Mouse (Mus musculus) intestine, postnatal 0 days (tissue): ENCODE data around the gene Zfp972. TPM values are rescaled to one million over a fixed set of nuclear protein-coding genes. Genes with fewer than 3 reads are reported as not detected.

ENCODE experiments used
- polyA plus RNA-seq: library from polyadenylated mRNA; unstranded; fragments of >200 nt; fragmentation: Nextera tagmentation; extraction: Ambion mirVana; gene quantifications from 2 replicates; pipeline ENCODE4 v1.2.1, GENCODE M21; 2015

Gene Zfp972
- polyA plus RNA-seq, 1 experiment from 2014 or later: 1.1 TPM

Other genes with a start within 250 kb of the Zfp972 start
- 1.5 and 1.6 TPM in 2 replicates for gene Gm14322, start 166.3 kb downstream of the Zfp972 start, polyA plus RNA-seq
- 14.1 and 14.8 TPM in 2 replicates for gene Gm14325, start 85.3 kb downstream of the Zfp972 start, polyA plus RNA-seq
- gene Gm14327, start 28.5 kb downstream of the Zfp972 start, polyA plus RNA-seq: 2.1 and 3.2 TPM in 2 replicates
- gene Gm14326, start 31.7 kb upstream of the Zfp972 start, polyA plus RNA-seq: 12.7 and 15.0 TPM in 2 replicates
- gene Zfp971, start 97.7 kb upstream of the Zfp972 start, polyA plus RNA-seq: 7.6 and 8.1 TPM in 2 replicates
- 4.9 and 5.9 TPM in 2 replicates for gene Zfp931, start 152.9 kb upstream of the Zfp972 start, polyA plus RNA-seq
- gene Phactr3, start 193.4 kb upstream of the Zfp972 start, polyA plus RNA-seq: 2.2 and 2.3 TPM in 2 replicates